Mouse (Mus musculus): ENCODE results near the gene Cracr2b.

The Cracr2b gene

GRCm38 (mm10) chr7:141460391-141461113 is at the start of gene Cracr2b:
Gene Cracr2b, plus strand, starts transcription at chr7:141461094.
- no peak for DNase-seq (ENCODE audit: low spot score)

- no peak for DNase-seq (ENCODE audit: low spot score)
Measured at GRCm38 (mm10) chr7:141411667-141412066, 49.2 kb upstream of the Cracr2b start.

GRCm38 (mm10) chr7:141413331-141413730 is 47.6 kb upstream of the Cracr2b start:
- DNase-seq (ENCODE audit: low spot score), result no peak

- DNase-seq (ENCODE audit: low spot score), result peak; percentile 100
Measured at GRCm38 (mm10) chr7:141413809-141414584, 46.9 kb upstream of the Cracr2b start, which contains the start of gene Gatd1. Gene Gatd1, minus strand, starts transcription at chr7:141414136.

- DNase-seq (ENCODE audit: low spot score), result no peak
Measured at GRCm38 (mm10) chr7:141416144-141416841, 44.6 kb upstream of the Cracr2b start.

- no peak for DNase-seq (ENCODE audit: low spot score)
Measured at GRCm38 (mm10) chr7:141417731-141418681, 42.9 kb upstream of the Cracr2b start.

- no peak for DNase-seq (ENCODE audit: low spot score)
Measured at GRCm38 (mm10) chr7:141418970-141419369, 41.9 kb upstream of the Cracr2b start.

GRCm38 (mm10) chr7:141420030-141420702 is 40.7 kb upstream of the Cracr2b start:
- no peak for DNase-seq (ENCODE audit: low spot score)

- DNase-seq (ENCODE audit: low spot score), result no peak
Measured at GRCm38 (mm10) chr7:141423811-141424210, 37.1 kb upstream of the Cracr2b start.

- DNase-seq (ENCODE audit: low spot score), result no peak
Measured at GRCm38 (mm10) chr7:141426948-141427730, 33.8 kb upstream of the Cracr2b start.

- DNase-seq (ENCODE audit: low spot score), result no peak
Measured at GRCm38 (mm10) chr7:141428701-141429100, 32.2 kb upstream of the Cracr2b start.

GRCm38 (mm10) chr7:141429310-141429709 is 31.6 kb upstream of the Cracr2b start, which contains the start of gene Cend1:
Gene Cend1, minus strand, starts transcription at chr7:141429491.
- DNase-seq (ENCODE audit: low spot score), result peak; percentile 58

- no peak for DNase-seq (ENCODE audit: low spot score)
Measured at GRCm38 (mm10) chr7:141429840-141430584, 30.9 kb upstream of the Cracr2b start.

- no peak for DNase-seq (ENCODE audit: low spot score)
Measured at GRCm38 (mm10) chr7:141430585-141431240, 30.2 kb upstream of the Cracr2b start.

- no peak for DNase-seq (ENCODE audit: low spot score)
Measured at GRCm38 (mm10) chr7:141431434-141432185, 29.3 kb upstream of the Cracr2b start.

GRCm38 (mm10) chr7:141432186-141432611 is 28.7 kb upstream of the Cracr2b start:
- DNase-seq (ENCODE audit: low spot score), result no peak

GRCm38 (mm10) chr7:141432741-141433516 is 28.0 kb upstream of the Cracr2b start:
- DNase-seq (ENCODE audit: low spot score), result no peak
